Mouse (Mus musculus): ENCODE measurements around the gene Ddx49. TPM values are rescaled to one million over a fixed set of nuclear protein-coding genes. Genes with fewer than 3 reads are reported as not detected.

The Ddx49 gene
- polyA plus RNA-seq, 1 experiment from 2014 or later = 37.6 TPM

DNA sequence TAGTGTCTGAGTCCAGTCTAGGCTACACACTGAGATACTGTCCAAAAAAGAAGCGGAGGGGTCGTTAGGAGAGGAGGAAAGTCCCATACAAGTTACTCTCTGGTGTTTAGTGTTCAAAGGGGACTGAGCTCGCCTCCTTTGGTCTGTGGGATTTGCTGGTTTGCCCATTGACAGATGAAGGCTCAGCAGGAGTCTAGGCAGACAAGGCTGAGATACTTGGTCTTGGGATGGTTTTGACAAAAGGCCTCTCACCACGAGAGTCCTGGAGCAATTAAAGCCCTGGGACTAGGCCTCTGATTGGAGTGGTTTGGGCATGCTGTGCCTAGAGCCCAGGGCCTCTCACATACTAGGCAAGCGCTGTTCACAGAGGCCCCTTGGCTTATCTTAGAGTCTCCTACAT, 34.0 kb downstream of the Ddx49 start:
- 51% methylated on average over 5 of the region's 5 CpGs for WGBS (ENCODE audit: insufficient replicate concordance)
- Histone ChIP-seq H3K27me3 (ENCODE audit: control insufficient read depth, insufficient read depth, low read length) (no peaks in the 10 kb centered on the region), H3K9ac (ENCODE audit: low read depth, low read length) (no peak overlapping the region), H3K36me3 (ENCODE audit: control insufficient read depth, insufficient read depth, low read length) (peaks cover 16% of the 10 kb centered on the region), H3K4me1 (ENCODE audit: control insufficient read depth, insufficient read depth, low read length) (peaks cover 2% of the 10 kb centered on the region; the same call in 1 of the 2 replicates), H3K4me2 (no peak overlapping the region), H3K9me3 (replicated peaks; ENCODE audit: control insufficient read depth, low read length) (no peaks in the 10 kb centered on the region), H3K4me3 (ENCODE audit: low read depth, low read length) (no peak overlapping the region), H3K27ac (ENCODE audit: low read depth, low read length) (no peak overlapping the region)
- ATAC-seq (replicated peaks; ENCODE audit: insufficient number of reproducible peaks, low FRiP score, low TSS enrichment) = no peak

DNA sequence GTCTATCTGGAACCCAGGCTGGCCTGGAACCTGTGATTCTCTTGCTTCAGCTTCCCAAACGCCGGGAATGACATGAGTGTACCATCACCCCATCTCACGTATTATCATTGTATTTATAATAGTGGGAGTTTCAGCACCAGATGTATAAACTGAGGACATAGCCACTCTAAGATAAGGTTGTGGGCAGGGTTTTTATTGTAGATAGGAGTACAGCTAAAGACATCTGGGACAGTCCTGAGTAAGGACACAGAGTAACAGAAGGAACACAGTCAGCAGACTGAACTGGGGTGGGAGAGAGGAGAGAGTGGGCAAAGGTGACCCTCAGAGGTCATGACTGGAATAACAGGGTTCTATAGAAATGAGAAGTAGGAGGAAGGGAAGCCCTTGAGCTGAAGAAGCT, 34.6 kb downstream of the Ddx49 start:
- Histone ChIP-seq H3K9ac (ENCODE audit: low read depth, low read length) (no peak overlapping the region), H3K4me1 (ENCODE audit: control insufficient read depth, insufficient read depth, low read length) (0 out of 2 replicates have a peak, but pooled peaks cover 2% of the 10 kb centered on the region), H3K4me3 (ENCODE audit: low read depth, low read length) (no peak overlapping the region), H3K9me3 (replicated peaks; ENCODE audit: control insufficient read depth, low read length) (no peaks in the 10 kb centered on the region), H3K27ac (ENCODE audit: low read depth, low read length) (no peak overlapping the region), H3K36me3 (ENCODE audit: control insufficient read depth, insufficient read depth, low read length) (peaks cover 22% of the 10 kb centered on the region), H3K27me3 (ENCODE audit: control insufficient read depth, insufficient read depth, low read length) (no peaks in the 10 kb centered on the region), H3K4me2 (no peak overlapping the region)
- ATAC-seq (replicated peaks; ENCODE audit: insufficient number of reproducible peaks, low FRiP score, low TSS enrichment) = no peak
- 75% methylated on average over 3 of the region's 3 CpGs for WGBS (ENCODE audit: insufficient replicate concordance)

DNA sequence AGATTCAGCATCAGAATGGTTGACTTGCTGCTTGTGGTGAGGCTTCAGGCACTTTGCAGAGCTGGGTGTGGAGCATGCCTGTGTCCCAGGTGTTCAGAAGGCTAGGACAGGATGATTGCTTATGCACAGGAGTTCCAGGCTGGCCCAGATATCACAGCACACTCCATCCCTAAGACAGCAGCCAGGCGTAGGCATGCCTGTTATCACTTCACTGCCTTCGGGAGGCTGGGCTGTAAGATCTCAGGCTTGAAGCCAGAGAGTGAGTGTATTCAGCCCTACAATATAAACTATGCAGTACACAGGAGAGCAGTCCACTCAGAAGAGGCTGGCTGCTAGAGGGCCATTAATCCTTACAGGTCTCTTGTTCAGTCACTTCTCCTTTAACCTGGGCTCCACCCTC, 43.2 kb downstream of the Ddx49 start:
- no peak overlapping the region for H3K9ac ChIP-seq (ENCODE audit: low read depth, low read length)
- 37% methylated on average over 2 of the region's 2 CpGs for WGBS (ENCODE audit: insufficient replicate concordance)
- no peak for ATAC-seq (replicated peaks; ENCODE audit: insufficient number of reproducible peaks, low FRiP score, low TSS enrichment)
- H3K4me1 ChIP-seq (ENCODE audit: control insufficient read depth, insufficient read depth, low read length) = no peaks in the 10 kb centered on the region
- H3K36me3 ChIP-seq (ENCODE audit: control insufficient read depth, insufficient read depth, low read length) = peaks cover 59% of the 10 kb centered on the region
- no peaks in the 10 kb centered on the region for H3K9me3 ChIP-seq (replicated peaks; ENCODE audit: control insufficient read depth, low read length)
- H3K27ac ChIP-seq (ENCODE audit: low read depth, low read length) = no peak overlapping the region
- no peak overlapping the region for H3K4me2 ChIP-seq
- no peak overlapping the region for H3K4me3 ChIP-seq (ENCODE audit: low read depth, low read length)
- no peaks in the 10 kb centered on the region for H3K27me3 ChIP-seq (ENCODE audit: control insufficient read depth, insufficient read depth, low read length)

DNA sequence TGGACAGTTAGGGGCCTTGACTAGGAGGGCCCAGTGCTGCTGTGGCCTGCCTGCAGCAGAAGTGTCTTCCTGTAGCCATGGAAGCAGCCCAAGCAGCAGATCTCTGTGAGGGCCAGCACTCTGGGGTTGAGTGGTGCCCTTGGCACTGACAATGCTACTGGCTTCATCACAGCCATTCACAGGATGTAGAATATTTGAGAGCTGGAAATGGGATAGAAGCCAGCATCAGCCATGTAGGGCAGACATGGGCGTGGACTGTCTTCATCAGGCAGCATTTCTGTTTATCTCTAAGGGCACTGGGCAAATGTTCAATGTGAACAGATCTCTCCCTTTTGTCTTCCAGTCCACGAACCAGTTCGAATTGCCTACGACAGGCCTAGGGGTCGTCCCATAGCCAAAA, 43.7 kb downstream of the Ddx49 start:
- 83% methylated on average over 5 of the region's 5 CpGs for WGBS (ENCODE audit: insufficient replicate concordance)
- no peaks in the 10 kb centered on the region for H3K4me1 ChIP-seq (ENCODE audit: control insufficient read depth, insufficient read depth, low read length)
- peaks cover 59% of the 10 kb centered on the region for H3K36me3 ChIP-seq (ENCODE audit: control insufficient read depth, insufficient read depth, low read length)
- H3K4me3 ChIP-seq (ENCODE audit: low read depth, low read length) = no peak overlapping the region
- H3K4me2 ChIP-seq = no peak overlapping the region
- H3K9ac ChIP-seq (ENCODE audit: low read depth, low read length) = no peak overlapping the region
- no peak for ATAC-seq (replicated peaks; ENCODE audit: insufficient number of reproducible peaks, low FRiP score, low TSS enrichment)
- H3K27me3 ChIP-seq (ENCODE audit: control insufficient read depth, insufficient read depth, low read length) = no peaks in the 10 kb centered on the region
- no peak overlapping the region for H3K27ac ChIP-seq (ENCODE audit: low read depth, low read length)
- H3K9me3 ChIP-seq (replicated peaks; ENCODE audit: control insufficient read depth, low read length) = no peaks in the 10 kb centered on the region

DNA sequence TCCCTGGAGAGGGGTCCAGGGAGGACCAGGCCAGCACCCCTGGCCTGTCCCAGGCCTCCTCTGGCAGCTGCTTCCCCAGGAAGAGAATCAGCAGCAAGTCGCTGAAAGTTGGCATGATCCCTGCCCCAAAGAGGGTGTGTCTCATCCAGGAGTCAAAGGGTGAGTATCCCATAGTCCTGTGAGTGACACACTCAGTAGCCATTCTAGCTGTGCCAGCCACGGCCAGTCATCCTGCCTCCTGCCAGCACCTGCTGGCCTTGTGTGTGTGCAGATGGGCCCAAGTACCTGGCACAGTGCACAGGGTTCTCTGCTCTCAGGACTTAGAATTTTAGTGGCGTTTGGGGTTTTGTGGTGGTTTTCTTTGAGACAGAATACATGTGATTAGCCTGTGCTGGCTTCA, 44.8 kb downstream of the Ddx49 start:
- Histone ChIP-seq H3K36me3 (ENCODE audit: control insufficient read depth, insufficient read depth, low read length) (peaks cover 61% of the 10 kb centered on the region), H3K4me2 (no peak overlapping the region), H3K4me1 (ENCODE audit: control insufficient read depth, insufficient read depth, low read length) (no peaks in the 10 kb centered on the region), H3K27ac (ENCODE audit: low read depth, low read length) (no peak overlapping the region), H3K4me3 (ENCODE audit: low read depth, low read length) (no peak overlapping the region), H3K9ac (ENCODE audit: low read depth, low read length) (no peak overlapping the region), H3K9me3 (replicated peaks; ENCODE audit: control insufficient read depth, low read length) (no peaks in the 10 kb centered on the region), H3K27me3 (ENCODE audit: control insufficient read depth, insufficient read depth, low read length) (no peaks in the 10 kb centered on the region)
- ATAC-seq (replicated peaks; ENCODE audit: insufficient number of reproducible peaks, low FRiP score, low TSS enrichment) = no peak
- 81% methylated on average over 3 of the region's 3 CpGs for WGBS (ENCODE audit: insufficient replicate concordance)

DNA sequence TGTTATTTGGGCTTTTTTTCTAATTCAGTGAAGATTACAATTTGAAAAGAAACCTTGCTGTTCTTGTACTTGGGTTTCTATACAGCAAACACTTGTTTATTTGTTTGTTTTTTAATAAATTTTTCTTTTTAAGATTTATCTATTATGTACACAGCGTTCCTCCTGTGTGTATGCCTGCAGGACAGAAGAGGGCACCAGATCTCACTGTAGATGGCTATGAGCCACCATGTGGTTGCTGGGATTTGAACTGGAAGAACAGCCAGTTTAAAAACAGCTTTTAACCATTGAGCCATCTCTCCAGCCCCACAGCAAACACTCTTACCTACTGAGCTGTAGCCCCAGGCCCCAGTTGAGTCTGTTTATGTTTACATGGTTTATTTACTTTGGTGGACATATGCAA, 47.7 kb downstream of the Ddx49 start:
- no peak for ATAC-seq (replicated peaks; ENCODE audit: insufficient number of reproducible peaks, low FRiP score, low TSS enrichment)
- WGBS (ENCODE audit: insufficient replicate concordance) = 83% methylated on average over 1 of the region's 1 CpGs

DNA sequence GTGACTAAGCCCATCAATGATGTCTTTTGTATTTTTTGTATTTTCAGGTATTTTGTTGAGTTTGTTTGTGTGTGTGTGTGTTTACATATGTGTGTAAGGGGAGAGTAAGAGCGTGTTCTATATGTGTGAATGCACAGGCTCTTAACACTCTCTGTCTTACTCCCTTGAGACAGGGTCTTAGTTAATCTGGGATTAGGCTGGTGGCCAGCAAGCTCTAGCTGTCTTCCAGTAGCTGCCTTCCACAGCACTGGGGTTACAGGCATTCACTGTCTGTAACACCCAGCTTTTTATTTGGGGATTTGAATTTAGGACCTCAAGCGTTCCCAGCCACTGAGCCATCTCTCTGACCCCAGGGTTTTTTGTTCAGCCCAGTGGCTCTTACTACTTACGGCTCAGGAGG, 54.4 kb downstream of the Ddx49 start:
- Histone ChIP-seq H3K9me3 (replicated peaks; ENCODE audit: control insufficient read depth, low read length) (no peaks in the 10 kb centered on the region), H3K4me2 (no peak overlapping the region), H3K9ac (ENCODE audit: low read depth, low read length) (no peak overlapping the region), H3K4me1 (ENCODE audit: control insufficient read depth, insufficient read depth, low read length) (no peaks in the 10 kb centered on the region), H3K27me3 (ENCODE audit: control insufficient read depth, insufficient read depth, low read length) (no peaks in the 10 kb centered on the region), H3K36me3 (ENCODE audit: control insufficient read depth, insufficient read depth, low read length) (peaks cover 41% of the 10 kb centered on the region), H3K4me3 (ENCODE audit: low read depth, low read length) (no peak overlapping the region), H3K27ac (ENCODE audit: low read depth, low read length) (no peak overlapping the region)
- no peak for ATAC-seq (replicated peaks; ENCODE audit: insufficient number of reproducible peaks, low FRiP score, low TSS enrichment)
- 90% methylated on average over 3 of the region's 3 CpGs for WGBS (ENCODE audit: insufficient replicate concordance)

More for the DNA sequence above, 47.7 kb downstream of the Ddx49 start:
- Histone ChIP-seq H3K4me2 (no peak overlapping the region), H3K9ac (ENCODE audit: low read depth, low read length) (no peak overlapping the region), H3K4me1 (ENCODE audit: control insufficient read depth, insufficient read depth, low read length) (no peaks in the 10 kb centered on the region), H3K27ac (ENCODE audit: low read depth, low read length) (no peak overlapping the region), H3K9me3 (replicated peaks; ENCODE audit: control insufficient read depth, low read length) (no peaks in the 10 kb centered on the region), H3K36me3 (ENCODE audit: control insufficient read depth, insufficient read depth, low read length) (peaks cover 53% of the 10 kb centered on the region), H3K4me3 (ENCODE audit: low read depth, low read length) (no peak overlapping the region), H3K27me3 (ENCODE audit: control insufficient read depth, insufficient read depth, low read length) (no peaks in the 10 kb centered on the region)

DNA sequence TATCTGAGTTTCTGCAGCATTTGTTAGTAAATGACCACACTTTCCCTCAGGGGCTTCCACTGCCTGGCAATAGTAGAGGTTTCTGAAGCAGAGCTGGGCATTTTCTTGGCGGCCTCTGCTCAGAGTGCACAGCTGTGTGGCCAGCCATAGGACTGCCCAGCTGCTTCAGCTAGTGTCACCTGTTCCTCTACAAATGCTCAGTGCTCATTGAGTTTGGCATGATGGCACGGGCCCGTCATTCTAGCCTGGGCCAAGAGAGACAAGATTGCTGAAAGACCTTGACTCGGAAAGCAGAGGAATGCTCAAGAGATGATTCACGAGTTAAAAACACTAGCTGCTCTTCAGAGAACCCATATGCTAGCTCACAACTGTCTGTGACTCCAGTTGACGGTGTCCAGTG, 55.7 kb downstream of the Ddx49 start:
- Histone ChIP-seq H3K4me1 (ENCODE audit: control insufficient read depth, insufficient read depth, low read length) (no peaks in the 10 kb centered on the region), H3K9me3 (replicated peaks; ENCODE audit: control insufficient read depth, low read length) (no peaks in the 10 kb centered on the region), H3K4me3 (ENCODE audit: low read depth, low read length) (no peak overlapping the region), H3K27ac (ENCODE audit: low read depth, low read length) (no peak overlapping the region), H3K27me3 (ENCODE audit: control insufficient read depth, insufficient read depth, low read length) (no peaks in the 10 kb centered on the region), H3K4me2 (no peak overlapping the region), H3K36me3 (ENCODE audit: control insufficient read depth, insufficient read depth, low read length) (peaks cover 37% of the 10 kb centered on the region), H3K9ac (ENCODE audit: low read depth, low read length) (no peak overlapping the region)
- 89% methylated on average over 6 of the region's 6 CpGs for WGBS (ENCODE audit: insufficient replicate concordance)
- ATAC-seq (replicated peaks; ENCODE audit: insufficient number of reproducible peaks, low FRiP score, low TSS enrichment) = no peak

Measured in heart, embryonic 11.5 days (tissue).